Mouse (Mus musculus) erythroblast, embryonic 14.5 days (primary cell): ENCODE measurements around the gene Hsf5.

ENCODE experiments used
- GATA1 ChIP-seq: IDR thresholded peaks from 2 replicates; pipeline ENCODE4 v1.6.1; 2012; ENCODE audit warnings: low read length, inconsistent platforms, mixed read lengths
- TAL1 ChIP-seq: IDR thresholded peaks from 3 replicates; pipeline ENCODE4 v1.6.1; 2012; ENCODE audit warnings: low read length, inconsistent platforms, mixed read lengths

DNA sequence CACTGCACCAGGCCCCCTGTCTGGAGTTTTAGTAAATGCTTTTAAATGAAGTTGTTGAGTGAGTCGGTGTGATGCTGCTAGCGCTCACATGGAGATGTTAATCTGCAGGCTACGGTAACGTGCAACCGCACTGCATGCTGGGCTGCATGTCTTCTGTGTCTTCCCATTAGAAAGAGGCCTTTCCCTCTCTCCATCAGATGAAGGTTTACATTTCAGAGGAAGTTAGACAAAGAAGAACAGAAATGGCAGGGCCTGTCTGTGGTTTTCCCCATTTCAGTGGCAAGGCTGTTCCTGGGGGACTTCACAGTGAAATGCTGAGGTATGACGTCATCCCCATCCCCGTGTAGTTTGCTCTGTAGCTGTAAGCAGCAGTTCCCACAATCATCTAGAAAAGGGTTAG lies 69.4 kb downstream of the Hsf5 start:
- no peak for TF ChIP-seq GATA1
- no peak for TF ChIP-seq TAL1
